Mouse (Mus musculus): ENCODE data around the gene Kcnk6. TPM values are rescaled to one million over a fixed set of nuclear protein-coding genes. Genes with fewer than 3 reads are reported as not detected.
A peak's percentile ranks its signal among the peaks of the same experiment; 100 is the strongest.
"Not testable (repeated sequence)": the region's sequence is repeated elsewhere in the genome, so short reads cannot be mapped to it uniquely, and the experiment has no call there.

Kcnk6 gene
- polyA plus RNA-seq, 1 experiment from 2014 or later = 0.37 TPM

- peak overlapping the region; percentile 3 for H3K4me3 ChIP-seq (ENCODE audit: low read depth, low read length)
- 3% methylated on average over 34 of the region's 34 CpGs for WGBS
- DNase-seq (ENCODE audit: low spot score) = peak; percentile 78
- no peaks in the 10 kb centered on the region for H3K9me3 ChIP-seq (ENCODE audit: control insufficient read depth, low read length)
- H3K27ac ChIP-seq (replicated peaks; ENCODE audit: low read depth, low read length) = no peak overlapping the region
- H3K36me3 ChIP-seq (ENCODE audit: control insufficient read depth, insufficient read depth, low read length) = no peaks in the 10 kb centered on the region
- peak; percentile 60; the same call in 1 of the 2 replicates for ATAC-seq (ENCODE audit: insufficient number of reproducible peaks, low FRiP score, low TSS enrichment, low read depth)
- H3K4me2 ChIP-seq (ENCODE audit: low read depth, severe bottlenecking) = peak overlapping the region; percentile 37; the same call in 1 of the 2 replicates
- H3K27me3 ChIP-seq (ENCODE audit: control insufficient read depth, insufficient read depth, low read length) = peaks cover 3% of the 10 kb centered on the region; the same call in 1 of the 2 replicates
- H3K4me1 ChIP-seq (ENCODE audit: control insufficient read depth, insufficient read depth, low read length) = no peaks in the 10 kb centered on the region
- H3K9ac ChIP-seq (ENCODE audit: low read length) = no peak overlapping the region
These were observed 20.7 kb downstream of the Kcnk6 start for GRCm38 (mm10) chr7:29211415-29212198.

GRCm38 (mm10) chr7:29211013-29211412 lies 21.3 kb downstream of the Kcnk6 start:
- H3K4me3 ChIP-seq (ENCODE audit: low read depth, low read length) = peak overlapping the region; percentile 3; the same call in 1 of the 2 replicates
- H3K27me3 ChIP-seq (ENCODE audit: control insufficient read depth, insufficient read depth, low read length); H3K9ac ChIP-seq (ENCODE audit: low read length); H3K36me3 ChIP-seq (ENCODE audit: control insufficient read depth, insufficient read depth, low read length); H3K4me2 ChIP-seq (ENCODE audit: low read depth, severe bottlenecking); DNase-seq (ENCODE audit: low spot score); H3K9me3 ChIP-seq (ENCODE audit: control insufficient read depth, low read length); H3K4me1 ChIP-seq (ENCODE audit: control insufficient read depth, insufficient read depth, low read length); H3K27ac ChIP-seq (replicated peaks; ENCODE audit: low read depth, low read length); ATAC-seq (ENCODE audit: insufficient number of reproducible peaks, low FRiP score, low TSS enrichment, low read depth): not testable (repeated sequence)
- WGBS = 26% methylated on average over 15 of the region's 15 CpGs

GRCm38 (mm10) chr7:29202577-29202976 lies 29.7 kb downstream of the Kcnk6 start:
- Histone ChIP-seq H3K27me3 (ENCODE audit: control insufficient read depth, insufficient read depth, low read length) (no peaks in the 10 kb centered on the region), H3K27ac (replicated peaks; ENCODE audit: low read depth, low read length) (no peak overlapping the region), H3K9ac (ENCODE audit: low read length) (no peak overlapping the region), H3K4me1 (ENCODE audit: control insufficient read depth, insufficient read depth, low read length) (no peaks in the 10 kb centered on the region), H3K9me3 (ENCODE audit: control insufficient read depth, low read length) (no peaks in the 10 kb centered on the region), H3K4me3 (ENCODE audit: low read depth, low read length) (no peak overlapping the region), H3K4me2 (ENCODE audit: low read depth, severe bottlenecking) (no peak overlapping the region), H3K36me3 (ENCODE audit: control insufficient read depth, insufficient read depth, low read length) (no peaks in the 10 kb centered on the region)
- 87% methylated on average over 6 of the region's 6 CpGs for WGBS
- ATAC-seq (ENCODE audit: insufficient number of reproducible peaks, low FRiP score, low TSS enrichment, low read depth) (no peak), DNase-seq (ENCODE audit: low spot score) (no peak)

GRCm38 (mm10) chr7:29194230-29194629 lies 38.1 kb downstream of the Kcnk6 start:
- WGBS = 95% methylated on average over 1 of the region's 1 CpGs
- DNase-seq (ENCODE audit: low spot score); H3K27me3 ChIP-seq (ENCODE audit: control insufficient read depth, insufficient read depth, low read length); H3K9me3 ChIP-seq (ENCODE audit: control insufficient read depth, low read length); H3K27ac ChIP-seq (replicated peaks; ENCODE audit: low read depth, low read length); H3K4me2 ChIP-seq (ENCODE audit: low read depth, severe bottlenecking); ATAC-seq (ENCODE audit: insufficient number of reproducible peaks, low FRiP score, low TSS enrichment, low read depth); H3K4me3 ChIP-seq (ENCODE audit: low read depth, low read length); H3K4me1 ChIP-seq (ENCODE audit: control insufficient read depth, insufficient read depth, low read length); H3K36me3 ChIP-seq (ENCODE audit: control insufficient read depth, insufficient read depth, low read length); H3K9ac ChIP-seq (ENCODE audit: low read length): not testable (repeated sequence)

GRCm38 (mm10) chr7:29181323-29181722 lies 51.0 kb downstream of the Kcnk6 start:
- not testable (repeated sequence) for H3K9me3 ChIP-seq (ENCODE audit: control insufficient read depth, low read length); H3K9ac ChIP-seq (ENCODE audit: low read length); H3K4me3 ChIP-seq (ENCODE audit: low read depth, low read length); H3K27me3 ChIP-seq (ENCODE audit: control insufficient read depth, insufficient read depth, low read length); ATAC-seq (ENCODE audit: insufficient number of reproducible peaks, low FRiP score, low TSS enrichment, low read depth); H3K4me2 ChIP-seq (ENCODE audit: low read depth, severe bottlenecking); DNase-seq (ENCODE audit: low spot score); H3K36me3 ChIP-seq (ENCODE audit: control insufficient read depth, insufficient read depth, low read length); H3K27ac ChIP-seq (replicated peaks; ENCODE audit: low read depth, low read length)
- WGBS = 89% methylated on average over 4 of the region's 4 CpGs
- peaks cover 10% of the 10 kb centered on the region for H3K4me1 ChIP-seq (ENCODE audit: control insufficient read depth, insufficient read depth, low read length)

GRCm38 (mm10) chr7:29180854-29181236 lies 51.5 kb downstream of the Kcnk6 start:
- Histone ChIP-seq H3K27ac (replicated peaks; ENCODE audit: low read depth, low read length) (no peak overlapping the region), H3K4me2 (ENCODE audit: low read depth, severe bottlenecking) (peak overlapping the region; percentile 71), H3K4me1 (ENCODE audit: control insufficient read depth, insufficient read depth, low read length) (peaks cover 10% of the 10 kb centered on the region), H3K4me3 (ENCODE audit: low read depth, low read length) (peak overlapping the region; percentile 83), H3K36me3 (ENCODE audit: control insufficient read depth, insufficient read depth, low read length) (peaks cover 8% of the 10 kb centered on the region; the same call in 1 of the 2 replicates), H3K9ac (ENCODE audit: low read length) (no peak overlapping the region), H3K27me3 (ENCODE audit: control insufficient read depth, insufficient read depth, low read length) (no peaks in the 10 kb centered on the region), H3K9me3 (ENCODE audit: control insufficient read depth, low read length) (no peaks in the 10 kb centered on the region)
- 44% methylated on average over 5 of the region's 5 CpGs for WGBS
- no peak for DNase-seq (ENCODE audit: low spot score)
- peak; percentile 21; the same call in 1 of the 2 replicates for ATAC-seq (ENCODE audit: insufficient number of reproducible peaks, low FRiP score, low TSS enrichment, low read depth)

- ATAC-seq (ENCODE audit: insufficient number of reproducible peaks, low FRiP score, low TSS enrichment, low read depth) (peak; percentile 95), DNase-seq (ENCODE audit: low spot score) (peak; percentile 97)
- Histone ChIP-seq H3K36me3 (ENCODE audit: control insufficient read depth, insufficient read depth, low read length) (peaks cover 10% of the 10 kb centered on the region; the same call in 1 of the 2 replicates), H3K27me3 (ENCODE audit: control insufficient read depth, insufficient read depth, low read length) (no peaks in the 10 kb centered on the region), H3K9me3 (ENCODE audit: control insufficient read depth, low read length) (no peaks in the 10 kb centered on the region), H3K4me2 (ENCODE audit: low read depth, severe bottlenecking) (peak within 1 kb of the TSS; percentile 71), H3K4me1 (ENCODE audit: control insufficient read depth, insufficient read depth, low read length) (peaks cover 10% of the 10 kb centered on the region), H3K9ac (ENCODE audit: low read length) (peak within 1 kb of the TSS; percentile 81), H3K4me3 (ENCODE audit: low read depth, low read length) (peak within 1 kb of the TSS; percentile 83), H3K27ac (replicated peaks; ENCODE audit: low read depth, low read length) (no peak within 1 kb of the TSS)
- under 1% methylated on average over 62 of the region's 62 CpGs for WGBS
These were observed 52.0 kb downstream of the Kcnk6 start, which contains the start of gene Psmd8 for GRCm38 (mm10) chr7:29180077-29180853. Psmd8 (minus strand) TSS chr7:29180701.

- no peak overlapping the region for H3K9ac ChIP-seq (ENCODE audit: low read length)
- H3K4me1 ChIP-seq (ENCODE audit: control insufficient read depth, insufficient read depth, low read length) = peaks cover 10% of the 10 kb centered on the region
- WGBS = 66% methylated on average over 7 of the region's 7 CpGs
- ATAC-seq (ENCODE audit: insufficient number of reproducible peaks, low FRiP score, low TSS enrichment, low read depth) (no peak), DNase-seq (ENCODE audit: low spot score) (no peak)
- peak overlapping the region; percentile 71 for H3K4me2 ChIP-seq (ENCODE audit: low read depth, severe bottlenecking)
- no peak overlapping the region for H3K27ac ChIP-seq (replicated peaks; ENCODE audit: low read depth, low read length)
- H3K9me3 ChIP-seq (ENCODE audit: control insufficient read depth, low read length) = no peaks in the 10 kb centered on the region; the same call in 1 of the 2 replicates
- peaks cover 3% of the 10 kb centered on the region; the same call in 1 of the 2 replicates for H3K27me3 ChIP-seq (ENCODE audit: control insufficient read depth, insufficient read depth, low read length)
- peaks cover 16% of the 10 kb centered on the region for H3K36me3 ChIP-seq (ENCODE audit: control insufficient read depth, insufficient read depth, low read length)
- H3K4me3 ChIP-seq (ENCODE audit: low read depth, low read length) = peak overlapping the region; percentile 83
These were observed 53.0 kb downstream of the Kcnk6 start for GRCm38 (mm10) chr7:29179323-29179722.
